ENCODE assay signal across 17 mouse cellular contexts in genomic region chr4:147361872-147362271, GRCm38 (mm10). TPM values are rescaled to one million over a fixed set of nuclear protein-coding genes. Genes with fewer than 3 reads are reported as not detected.
"Had no signal": no experiment of that assay in that cellular context is flagged by ENCODE, and none has a peak within 500 bp of the region (broad histone marks: within the 10 kb centered on the region; RNA-seq: fewer than 3 reads in every experiment).

No protein-coding gene starts in this region.

RNA-seq across cellular contexts. Expression of gene Zfp978, which starts 0.8 kb away (rescaled TPM):
- polyA plus RNA-seq: cerebellum, adult 2 months; cortical plate, adult 2 months; embryonic facial prominence, embryonic 12.5 days; embryonic facial prominence, embryonic 14.5 days; embryonic facial prominence, embryonic 15.5 days; erythroblast, embryonic 14.5 days; forebrain, embryonic 10.5 days; forebrain, embryonic 12.5 days; forebrain, embryonic 13.5 days; forebrain, embryonic 14.5 days; forebrain, embryonic 15.5 days; forebrain, embryonic 16.5 days; forebrain, postnatal 0 days; gonadal fat pad, adult 2 months; heart, adult 2 months had no signal

RNA-seq across cellular contexts. Expression of gene Zfp988, which starts 56.4 kb away (rescaled TPM):
- polyA plus RNA-seq: embryonic facial prominence, embryonic 11.5 days; embryonic facial prominence, embryonic 14.5 days; embryonic facial prominence, embryonic 15.5 days; erythroblast, embryonic 14.5 days; forebrain, embryonic 10.5 days; forebrain, embryonic 11.5 days; forebrain, embryonic 13.5 days; forebrain, embryonic 14.5 days; forebrain, embryonic 15.5 days; forebrain, embryonic 16.5 days; forebrain, postnatal 0 days; gonadal fat pad, adult 2 months; heart, adult 2 months had no signal
